Mouse (Mus musculus): ENCODE results near the gene Brox.

The Brox gene

DNA sequence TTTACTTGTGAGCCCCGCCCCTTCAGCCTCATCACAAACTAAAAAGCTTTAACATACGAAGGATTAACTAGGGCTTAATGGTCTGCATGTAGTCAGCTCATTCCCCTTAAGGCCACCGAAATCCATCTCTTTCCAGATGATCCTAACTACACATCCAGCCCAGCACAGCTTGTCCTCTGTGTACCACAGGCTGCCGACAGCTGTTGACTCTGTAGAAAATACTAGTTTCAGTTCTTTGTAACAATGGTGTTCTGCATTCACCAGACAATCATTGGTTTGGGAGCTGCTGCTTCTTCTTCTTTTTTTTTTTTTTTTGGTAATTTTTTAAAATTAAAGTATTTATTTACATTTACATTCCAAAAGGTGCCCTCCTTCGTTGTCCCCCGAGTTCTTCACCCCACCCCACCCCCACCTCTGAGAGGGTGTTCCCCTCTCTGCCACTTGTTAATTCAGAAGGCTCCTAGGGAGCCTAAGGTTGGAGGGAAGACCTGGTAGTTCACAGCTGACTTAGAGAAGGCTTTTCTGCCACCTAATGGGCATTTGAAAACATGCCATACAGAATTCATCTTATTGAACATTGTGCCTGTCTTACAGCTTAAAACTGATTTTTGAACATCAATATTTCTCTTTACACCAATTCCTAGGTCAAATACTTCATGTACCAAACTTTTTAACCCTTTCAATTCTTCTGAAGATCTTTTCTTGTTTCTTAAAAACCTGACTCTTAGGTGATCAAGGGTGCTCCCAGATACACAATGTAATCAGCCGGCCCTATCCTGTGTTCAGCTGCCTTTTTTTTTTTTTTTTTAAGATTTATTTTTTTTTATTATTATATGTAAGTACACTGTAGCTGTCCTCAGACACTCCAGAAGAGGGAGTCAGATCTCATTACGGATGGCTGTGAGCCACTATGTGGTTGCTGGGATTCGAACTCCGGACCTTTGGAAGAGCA, 23.9 kb downstream of the Brox start:
- peak; percentile 68 for DNase-seq (ENCODE audit: low read depth)

DNA sequence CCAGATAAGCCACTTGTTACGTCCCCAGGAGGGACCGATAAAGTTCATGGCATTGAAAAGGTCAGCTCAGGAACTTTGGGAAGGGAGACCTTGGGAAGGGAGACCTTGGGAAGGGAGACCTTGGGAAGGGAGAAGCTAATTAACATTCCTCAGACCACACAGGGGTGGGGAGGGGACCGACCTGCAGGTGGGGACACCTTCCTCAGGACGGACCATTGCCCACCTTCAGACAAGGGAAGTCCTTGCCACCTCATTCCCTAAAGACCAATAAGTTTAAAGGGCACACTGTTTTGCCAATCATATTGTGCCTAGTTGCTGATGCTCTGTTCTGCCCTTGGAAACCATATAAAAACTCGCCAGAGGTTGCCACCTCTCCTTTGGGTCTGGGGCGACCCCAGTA, 29.4 kb downstream of the Brox start:
- no peak for DNase-seq (ENCODE audit: low read depth)

DNA sequence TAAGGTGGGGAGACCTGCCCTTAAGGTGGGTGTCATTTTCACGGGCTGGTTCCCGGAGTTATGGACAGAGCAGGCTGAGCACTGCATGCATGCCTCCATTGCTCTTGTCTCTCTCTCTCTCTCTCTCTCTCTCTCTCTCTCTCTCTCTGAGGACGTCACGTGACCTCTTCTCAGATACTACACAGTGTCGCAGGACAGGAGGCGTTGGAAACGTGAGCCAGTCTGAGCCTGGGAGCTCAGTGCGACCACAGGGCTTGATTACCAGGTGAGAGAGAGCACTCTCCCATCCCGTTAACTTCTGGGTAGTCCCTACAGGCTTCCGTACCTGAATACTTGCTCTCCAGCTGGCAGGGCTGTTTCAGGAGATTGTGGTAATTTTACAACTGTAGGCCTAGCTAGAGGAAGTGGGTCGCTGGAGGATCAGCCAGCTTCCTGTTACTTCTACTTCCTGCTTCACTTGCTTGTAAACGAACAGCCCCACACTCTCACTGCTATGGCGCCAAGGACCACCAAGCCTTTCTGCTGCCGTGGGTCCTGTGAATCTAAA, 31.1 kb downstream of the Brox start:
- peak; percentile 59 for DNase-seq (ENCODE audit: low read depth)

DNA sequence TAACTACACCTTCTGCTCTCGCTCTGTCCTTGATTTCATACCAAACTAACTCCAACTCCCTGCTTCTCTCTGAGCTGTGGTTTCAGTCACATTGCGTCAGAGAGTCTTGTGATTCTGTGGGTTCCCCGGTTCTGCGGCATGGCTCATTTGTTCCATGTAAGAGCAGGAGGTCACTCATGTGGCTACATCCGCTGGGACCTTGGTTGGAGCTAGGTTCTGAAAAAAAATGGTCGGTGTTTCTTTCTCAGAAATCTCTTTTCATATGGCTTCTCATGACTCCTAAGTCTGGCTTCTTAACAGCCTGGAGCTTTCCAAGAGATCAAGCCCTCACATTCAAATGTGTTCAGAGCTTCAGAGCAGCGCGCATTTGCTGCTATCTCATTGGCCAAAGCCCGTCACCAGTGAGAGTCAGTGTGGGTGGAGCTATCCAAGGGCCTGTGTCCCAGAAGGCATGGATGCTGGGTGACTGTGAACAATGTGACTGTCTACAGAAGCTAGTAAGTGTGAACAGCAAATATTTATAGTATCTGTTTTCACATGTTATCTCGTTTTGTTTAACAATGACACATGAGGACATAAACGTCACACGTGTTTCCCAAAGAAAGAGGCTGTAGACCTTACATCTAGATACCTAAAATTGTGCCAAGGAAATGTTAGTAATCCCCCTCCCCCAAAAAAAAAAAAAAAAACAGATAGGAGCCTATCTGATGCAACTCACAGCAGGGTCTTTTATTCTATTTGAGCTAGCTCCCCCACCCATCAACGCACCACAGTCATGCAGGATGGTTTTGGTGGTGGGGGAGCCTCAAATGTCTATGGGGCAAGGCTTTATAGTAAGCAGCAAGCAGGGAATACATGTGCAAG, 32.7 kb downstream of the Brox start:
- no peak for DNase-seq (ENCODE audit: low read depth)

DNA sequence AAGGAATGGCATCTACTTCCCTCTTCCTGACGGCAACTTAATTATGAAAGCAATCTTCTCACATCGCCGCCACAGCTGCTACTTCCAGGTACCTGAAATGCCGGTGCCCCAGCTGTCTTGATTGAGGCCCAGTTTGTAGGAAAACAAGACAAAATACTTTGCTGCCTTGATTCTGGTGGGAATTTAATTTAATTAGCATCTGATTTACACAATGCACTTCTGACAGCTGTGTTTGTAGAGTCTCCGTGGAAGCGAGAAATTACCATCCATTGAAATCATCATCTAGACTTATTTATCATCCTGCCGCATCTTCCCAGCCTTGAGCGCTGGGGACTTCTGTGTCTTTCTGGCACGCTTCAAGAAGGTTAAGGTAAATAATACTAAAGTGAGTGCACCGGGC, 44.5 kb downstream of the Brox start:
- no peak for DNase-seq (ENCODE audit: low read depth)

DNA sequence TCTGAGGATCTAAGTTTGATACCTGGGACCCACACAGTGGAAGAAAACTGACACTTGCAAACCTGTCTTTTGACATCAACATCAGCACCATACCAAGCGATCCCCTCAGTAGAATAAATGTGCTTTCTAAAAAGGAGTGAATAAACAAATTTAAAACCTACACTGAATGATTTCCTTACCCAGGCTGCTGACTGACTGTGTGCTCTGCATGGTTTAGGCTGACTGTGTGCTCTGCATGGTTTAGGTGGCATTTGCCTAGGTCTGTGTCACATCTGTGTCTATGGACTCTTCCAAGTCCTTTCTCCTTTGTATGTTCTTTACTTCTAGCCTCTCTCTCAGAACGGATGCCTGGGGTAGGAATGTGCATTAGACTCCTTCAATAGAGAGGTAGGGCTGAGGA, 45.3 kb downstream of the Brox start:
- no peak for DNase-seq (ENCODE audit: low read depth)

DNA sequence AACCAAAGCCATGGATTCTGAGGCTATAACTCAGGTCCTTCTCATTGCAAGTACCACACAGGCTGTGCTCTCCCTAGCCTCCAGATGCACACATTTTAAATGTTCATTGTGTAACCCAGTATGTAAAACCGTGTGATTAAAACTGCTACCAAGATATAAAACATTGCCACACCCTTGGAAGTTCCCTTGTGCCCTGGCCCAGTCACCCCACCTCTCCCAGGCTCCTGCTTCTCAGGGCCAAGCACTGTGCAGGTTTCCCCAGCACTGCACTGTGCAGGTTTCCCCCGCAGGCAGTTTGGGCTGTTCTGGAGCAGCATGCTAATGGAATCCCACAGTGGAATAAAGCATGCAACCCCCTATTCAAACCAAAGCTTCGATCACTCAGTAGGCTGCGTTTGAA, 46.5 kb downstream of the Brox start:
- DNase-seq (ENCODE audit: low read depth), result no peak

DNA sequence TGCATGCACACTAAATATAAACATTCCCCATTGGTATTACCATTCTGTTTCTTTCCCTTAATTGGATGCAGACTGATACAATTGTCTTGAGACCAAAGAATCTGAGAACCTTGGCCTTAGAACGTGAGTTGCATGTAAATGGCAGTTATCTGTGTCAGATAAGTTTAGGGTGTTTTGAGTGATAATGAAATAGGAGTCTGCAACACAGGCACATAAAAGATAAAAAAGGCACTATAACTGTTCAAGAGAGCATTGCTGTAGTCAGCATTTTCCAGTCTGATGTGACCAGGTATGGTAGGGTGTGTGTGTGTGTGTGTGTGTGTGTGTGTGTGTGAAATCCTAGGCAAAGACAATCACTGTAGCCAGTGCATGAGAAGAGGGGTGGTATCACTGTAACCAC, 48.9 kb downstream of the Brox start:
- DNase-seq (ENCODE audit: low read depth), result no peak

DNA sequence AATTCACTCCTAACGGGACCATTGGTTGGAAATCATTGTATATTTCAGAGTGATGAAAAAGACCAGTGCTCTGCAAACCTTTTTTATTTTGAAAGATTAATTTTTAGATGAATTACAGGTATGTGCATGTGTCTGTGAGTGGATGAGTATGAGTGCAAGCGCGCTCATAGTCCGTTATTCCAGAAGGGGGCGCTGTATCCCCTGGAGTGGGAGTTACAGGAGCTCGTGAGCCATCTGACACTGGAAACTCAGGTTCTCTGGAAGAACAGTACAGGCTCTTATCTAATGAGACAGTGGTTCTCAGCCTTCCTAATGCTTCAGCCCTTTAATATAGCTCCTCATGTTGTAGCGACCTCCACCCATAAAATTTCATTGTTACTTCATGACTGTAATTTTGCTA, 53.8 kb downstream of the Brox start:
- DNase-seq (ENCODE audit: low read depth), result peak; percentile 27

DNA sequence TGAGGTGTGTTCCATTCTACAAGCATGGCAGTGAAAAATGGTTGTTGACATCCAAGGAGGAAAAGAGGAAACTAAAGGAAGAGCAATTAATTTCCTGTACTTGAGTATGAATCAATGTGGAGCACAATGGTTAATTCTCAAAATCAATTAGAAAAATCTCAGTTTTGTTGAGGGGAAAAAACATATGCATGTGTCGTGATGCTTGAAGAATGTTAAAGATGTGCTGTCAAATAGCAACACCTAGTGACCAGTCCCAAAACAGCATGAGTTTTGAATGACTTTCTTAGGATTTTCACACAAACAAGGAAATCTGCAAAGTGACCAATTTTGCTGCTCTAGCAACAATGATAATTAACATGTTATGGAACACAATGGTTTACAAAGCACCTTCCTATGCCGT, 59.2 kb downstream of the Brox start:
- DNase-seq (ENCODE audit: low read depth), result peak; percentile 81

DNA sequence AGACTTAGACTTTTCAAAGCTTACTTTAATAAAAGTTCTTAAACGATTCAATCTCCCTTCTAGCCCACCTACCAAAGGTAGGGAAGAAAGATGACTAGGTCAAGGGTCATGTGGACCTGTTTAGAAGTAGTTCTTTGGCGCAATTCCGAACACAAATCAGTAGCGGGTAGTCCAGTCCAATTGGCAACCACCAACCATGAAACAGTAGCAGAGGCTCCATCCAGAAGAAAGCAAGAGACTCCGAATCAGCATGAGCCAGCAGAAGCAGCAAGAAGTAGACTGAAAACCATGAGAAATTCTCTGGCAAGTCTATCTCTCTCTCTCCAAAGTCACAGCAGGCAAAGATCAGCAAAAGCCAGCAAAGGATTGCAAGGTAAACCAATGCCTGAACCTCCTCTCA, 60.6 kb downstream of the Brox start:
- DNase-seq (ENCODE audit: low read depth), result no peak

DNA sequence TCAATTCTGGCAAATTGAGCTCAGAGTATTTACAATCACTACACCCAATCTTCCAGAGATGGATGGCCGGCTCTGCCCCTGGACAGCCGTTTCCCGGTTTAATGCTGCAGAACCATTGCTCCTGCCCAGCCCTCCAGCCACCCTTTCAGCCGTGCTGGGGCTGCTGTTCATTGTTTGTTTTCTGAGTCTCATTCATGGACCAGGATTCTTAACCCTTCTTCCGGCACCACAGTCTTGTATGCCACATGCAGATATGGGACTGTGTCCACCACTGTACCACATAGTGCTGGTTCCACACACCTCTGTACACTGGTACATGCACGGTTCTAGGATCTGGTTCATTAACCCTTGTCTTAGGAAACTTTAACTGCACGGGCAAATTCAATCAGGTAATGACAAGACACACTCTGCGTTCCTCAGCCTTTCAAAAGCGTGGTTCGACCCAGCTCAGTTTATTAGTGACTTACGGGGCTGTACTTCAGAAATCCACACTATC, 63.3 kb downstream of the Brox start:
- no peak for DNase-seq (ENCODE audit: low read depth)

DNA sequence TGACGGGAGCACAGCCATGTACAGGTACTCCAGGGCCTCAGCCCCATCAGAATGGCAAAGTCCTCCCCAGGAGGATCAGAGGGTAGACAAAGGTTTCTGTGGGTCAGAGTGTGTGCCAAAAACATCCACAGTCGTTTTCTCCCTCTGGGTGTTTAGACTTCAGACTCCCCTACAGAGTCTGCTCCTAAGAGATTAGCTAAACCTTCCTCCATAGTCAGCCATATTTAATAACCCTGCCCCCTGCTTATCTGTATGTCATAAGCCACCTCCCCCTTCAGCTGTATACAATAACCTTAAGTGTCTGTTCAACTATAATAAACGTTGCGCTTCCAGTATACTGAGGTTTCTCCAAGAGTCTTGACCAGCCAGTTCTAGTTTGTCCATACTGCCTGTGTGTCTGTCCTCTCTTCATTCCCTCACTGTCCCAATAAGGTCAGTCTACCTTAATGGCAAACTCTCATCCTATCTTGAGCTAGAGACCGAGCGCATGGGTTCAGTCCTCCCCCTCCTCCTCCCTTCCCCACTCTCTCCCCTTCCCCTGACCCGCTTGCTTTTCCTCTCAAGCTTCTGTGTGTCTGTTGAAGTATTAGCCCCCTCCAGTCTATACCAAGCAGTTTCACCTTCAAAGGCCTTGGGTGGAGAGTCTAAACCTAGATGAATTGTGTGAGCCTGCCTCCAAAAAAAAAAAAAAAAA, 63.9 kb downstream of the Brox start:
- DNase-seq (ENCODE audit: low read depth), result no peak

DNA sequence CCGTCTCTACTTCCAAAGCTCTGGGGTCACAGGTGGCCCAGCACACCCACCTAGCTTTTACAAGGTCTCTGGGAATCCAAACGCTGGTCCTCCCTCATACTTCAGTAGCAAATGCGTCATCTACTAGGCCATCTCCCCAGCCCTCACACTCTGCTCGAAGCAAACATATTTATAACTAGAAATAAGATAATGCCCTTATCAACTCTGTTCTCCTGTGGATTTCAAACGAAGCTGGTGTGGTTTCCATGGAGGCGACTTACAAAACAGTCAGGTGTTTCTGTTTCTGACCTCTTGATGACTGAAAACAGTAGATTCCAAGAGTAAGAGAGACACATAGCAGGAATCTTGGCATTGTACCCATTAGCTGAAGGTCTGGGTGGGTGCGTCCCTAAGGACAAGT, 69.6 kb downstream of the Brox start:
- no peak for DNase-seq (ENCODE audit: low read depth)

All from induced T-regulatory cell, adult 2 months (primary cell).